Mouse (Mus musculus): Measurements from ENCODE around the gene Cdkn3.

GRCm38 (mm10) chr14:46788505-46788901, 28.2 kb downstream of the Cdkn3 start:
- TF ChIP-seq CTCF (IDR thresholded peaks at IDR 0.05; ENCODE audit: control insufficient read depth, insufficient read depth, insufficient read length) (no peak), MAX (IDR thresholded peaks at IDR 0.05) (no peak), MYOD1 (IDR thresholded peaks at IDR 0.05; ENCODE audit: control insufficient read depth, insufficient read length, low read depth) (no peak), MYOG (IDR thresholded peaks at IDR 0.05; ENCODE audit: control insufficient read depth, extremely low read depth, insufficient read length) (no peak), USF1 (IDR thresholded peaks at IDR 0.05; ENCODE audit: low read depth) (no peak), FOSL1 (IDR thresholded peaks at IDR 0.05; ENCODE audit: insufficient read depth, low read length, poor library complexity, severe bottlenecking) (no peak)

All from C2C12 (cell line).